Mouse (Mus musculus) liver, embryonic 11.5 days (tissue): ENCODE measurements at regions not wholly inside any gene's neighbourhood (a gene's known extent, or its start where the extent isn't known, plus 50 kb on each side); places are given as distances from the start of the nearest gene placed in this dataset.

Experiments used
- ATAC-seq: fragments of 200-750 bp; cut with Nextera tagmentation; replicated peaks from 2 replicates; pipeline ENCODE4 v1.8.0; 2017; ENCODE audit warnings: moderate number of reproducible peaks, mild to moderate bottlenecking, moderate TSS enrichment, moderate library complexity; ENCODE audit not compliant: low FRiP score
- DNase-seq: peaks from one replicate; pipeline ENCODE4 v3.0.0-alpha.2; 2017; ENCODE audit warnings: low spot score
- H3K27ac ChIP-seq: fragments of 300-500 bp; sonication (generic); 2 replicates; pipeline ENCODE4 v1.5.1; 2014; ENCODE audit warnings: mild to moderate bottlenecking, low read depth, low read length, control low read depth
- H3K27me3 ChIP-seq: fragments of 300-500 bp; sonication (generic); replicated peaks from 2 replicates; pipeline ENCODE4 v1.6.1; 2014; ENCODE audit warnings: low read length, mixed read lengths; ENCODE audit not compliant: control insufficient read depth, insufficient read depth
- H3K36me3 ChIP-seq: fragments of 300-500 bp; sonication (generic); 2 replicates; pipeline ENCODE4 v1.6.1; 2014; ENCODE audit warnings: mild to moderate bottlenecking, low read length, moderate library complexity, mixed read lengths; ENCODE audit not compliant: control insufficient read depth, insufficient read depth
- H3K4me1 ChIP-seq: fragments of 300-500 bp; sonication (generic); replicated peaks from 2 replicates; pipeline ENCODE4 v1.6.1; 2014; ENCODE audit warnings: low read length, mixed read lengths; ENCODE audit not compliant: control insufficient read depth, insufficient read depth
- H3K4me2 ChIP-seq: fragments of 300-500 bp; sonication (generic); 2 replicates; pipeline ENCODE4 v1.6.1; 2014; ENCODE audit warnings: mild to moderate bottlenecking, control low read depth, moderate library complexity
- H3K4me3 ChIP-seq: fragments of 300-500 bp; sonication (generic); 2 replicates; pipeline ENCODE4 v1.5.1; 2014; ENCODE audit warnings: low read depth, low read length, control low read depth
- H3K9ac ChIP-seq: fragments of 300-500 bp; sonication (generic); 2 replicates; pipeline ENCODE4 v1.6.1; 2014; ENCODE audit warnings: low read depth, low read length, control low read depth
- H3K9me3 ChIP-seq: fragments of 300-500 bp; sonication (generic); 2 replicates; pipeline ENCODE4 v1.6.1; 2016; ENCODE audit warnings: low read length, inconsistent platforms, mixed read lengths; ENCODE audit not compliant: control insufficient read depth
- WGBS: fragments of 180-500 bp; shearing (Covaris S2); extraction: QIAGEN DNeasy Blood & Tissue Kit; methylation state at CpG from one replicate; pipeline ENCODE4 v1.1.7; 2014; 5-methylcytosine and 5-hydroxymethylcytosine counted together

- DNase-seq: no peak
- Histone ChIP-seq H3K27ac (no peak overlapping the region), H3K4me1 (no peaks in the 10 kb centered on the region), H3K9ac (no peak overlapping the region), H3K27me3 (no peaks in the 10 kb centered on the region), H3K36me3 (no peaks in the 10 kb centered on the region), H3K4me3 (no peak overlapping the region), H3K9me3 (no peaks in the 10 kb centered on the region), H3K4me2 (no peak overlapping the region)
- no peak for ATAC-seq
- WGBS: 78% methylated on average over 7 of the region's 7 CpGs
These were observed 66.7 kb upstream of the Zdhhc25 start for GRCm38 (mm10) chr15:88533354-88533753.

GRCm38 (mm10) chr15:88535516-88535915, 64.6 kb upstream of the Zdhhc25 start:
- H3K4me1 ChIP-seq: no peaks in the 10 kb centered on the region
- no peaks in the 10 kb centered on the region for H3K36me3 ChIP-seq
- no peak overlapping the region for H3K9ac ChIP-seq
- no peak for ATAC-seq
- no peak overlapping the region for H3K4me3 ChIP-seq
- H3K27me3 ChIP-seq: no peaks in the 10 kb centered on the region
- H3K4me2 ChIP-seq: no peak overlapping the region
- no peaks in the 10 kb centered on the region for H3K9me3 ChIP-seq
- 71% methylated on average over 2 of the region's 2 CpGs for WGBS
- DNase-seq: no peak
- H3K27ac ChIP-seq: no peak overlapping the region

DNA sequence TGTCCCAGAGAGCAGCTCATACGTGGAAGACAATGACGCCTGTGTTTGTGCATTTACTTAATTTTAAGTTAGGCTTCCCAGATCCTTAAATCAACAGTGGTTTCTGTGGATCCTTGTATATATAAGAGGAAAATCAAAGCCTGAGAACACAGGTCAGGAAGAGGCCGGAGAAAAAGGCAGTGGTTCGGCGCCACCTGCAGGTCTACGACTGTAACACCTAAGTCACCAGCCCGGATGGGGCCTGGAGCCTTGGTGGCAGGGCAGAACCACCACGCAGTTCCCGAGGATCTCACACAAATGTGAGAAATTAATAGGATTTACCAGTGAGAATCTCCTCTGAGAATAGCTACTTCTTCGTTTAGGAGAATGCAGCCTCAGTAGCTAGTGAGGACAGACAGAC, 62.9 kb upstream of the Zdhhc25 start:
- H3K4me3 ChIP-seq: no peak overlapping the region
- DNase-seq (no peak), ATAC-seq (no peak)

DNA sequence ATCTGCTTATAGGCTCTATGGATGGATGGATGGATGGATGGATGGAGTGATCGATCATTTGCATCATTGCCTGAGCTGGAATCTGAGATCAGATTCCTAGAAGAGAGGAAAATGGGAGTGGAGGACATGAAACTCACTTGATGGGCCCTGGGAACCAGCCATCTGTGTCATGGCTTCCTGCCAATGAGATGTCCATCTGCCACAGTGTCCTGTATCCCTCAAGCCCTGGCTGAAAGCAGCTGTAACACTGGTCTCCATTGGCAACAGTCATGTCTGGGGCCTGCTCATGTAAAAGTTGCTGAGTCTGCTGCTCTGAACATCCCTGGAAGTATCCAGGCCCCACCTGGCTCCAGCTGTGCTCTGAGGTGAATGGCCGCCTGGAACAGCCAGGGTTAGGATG, 57.5 kb upstream of the Zdhhc25 start:
- Histone ChIP-seq H3K27me3 (no peaks in the 10 kb centered on the region), H3K4me2 (no peak overlapping the region), H3K36me3 (no peaks in the 10 kb centered on the region), H3K4me1 (no peaks in the 10 kb centered on the region), H3K4me3 (no peak overlapping the region), H3K9me3 (no peaks in the 10 kb centered on the region), H3K27ac (no peak overlapping the region), H3K9ac (no peak overlapping the region)
- 80% methylated on average over 2 of the region's 2 CpGs for WGBS
- ATAC-seq (no peak), DNase-seq (no peak)

More for the DNA sequence above, 62.9 kb upstream of the Zdhhc25 start:
- H3K4me2 ChIP-seq: no peak overlapping the region
- WGBS: 28% methylated on average over 10 of the region's 10 CpGs
- H3K27me3 ChIP-seq: no peaks in the 10 kb centered on the region
- no peaks in the 10 kb centered on the region for H3K9me3 ChIP-seq
- H3K4me1 ChIP-seq: no peaks in the 10 kb centered on the region
- no peak overlapping the region for H3K27ac ChIP-seq
- H3K9ac ChIP-seq: no peak overlapping the region
- no peaks in the 10 kb centered on the region for H3K36me3 ChIP-seq

GRCm38 (mm10) chr15:88544216-88544615, 55.9 kb upstream of the Zdhhc25 start:
- no peaks in the 10 kb centered on the region for H3K4me1 ChIP-seq
- no peak overlapping the region for H3K27ac ChIP-seq
- WGBS: 79% methylated on average over 5 of the region's 5 CpGs
- ATAC-seq (no peak), DNase-seq (no peak)
- no peaks in the 10 kb centered on the region for H3K36me3 ChIP-seq
- no peak overlapping the region for H3K4me3 ChIP-seq
- H3K9me3 ChIP-seq: no peaks in the 10 kb centered on the region
- no peak overlapping the region for H3K9ac ChIP-seq
- no peaks in the 10 kb centered on the region for H3K27me3 ChIP-seq
- no peak overlapping the region for H3K4me2 ChIP-seq

DNA sequence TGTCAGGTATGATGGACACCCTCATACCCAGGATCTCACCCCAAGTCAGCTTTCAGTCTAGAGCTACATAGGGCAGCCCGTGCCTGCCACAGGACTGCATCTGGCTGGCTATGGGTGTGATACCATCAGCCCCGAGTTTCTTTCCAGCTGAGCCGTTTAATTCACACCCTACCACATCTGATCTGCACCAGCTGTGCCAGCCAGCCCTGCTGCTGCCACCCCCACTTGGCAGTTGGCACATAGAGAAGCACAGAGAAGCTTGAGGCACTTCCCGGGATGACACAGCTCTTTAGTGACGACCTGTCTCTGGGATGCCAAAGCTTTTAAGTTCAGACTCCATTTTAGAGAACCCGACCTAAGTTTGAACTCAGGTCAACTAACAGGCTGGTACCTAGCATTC, 51.8 kb upstream of the Zdhhc25 start:
- Histone ChIP-seq H3K36me3 (no peaks in the 10 kb centered on the region), H3K27ac (no peak overlapping the region), H3K9me3 (no peaks in the 10 kb centered on the region), H3K27me3 (no peaks in the 10 kb centered on the region), H3K4me1 (no peaks in the 10 kb centered on the region), H3K4me2 (no peak overlapping the region), H3K4me3 (no peak overlapping the region), H3K9ac (no peak overlapping the region)
- DNase-seq (no peak), ATAC-seq (no peak)
- 52% methylated on average over 6 of the region's 6 CpGs for WGBS
